Mouse (Mus musculus) embryonic fibroblast, embryonic 13.5 days (primary cell): Measurements from ENCODE around the gene Aacs. TPM values are rescaled to one million over a fixed set of nuclear protein-coding genes. Genes with fewer than 3 reads are reported as not detected.

Experiments used
- H3K27ac ChIP-seq: 2 replicates; pipeline ENCODE4 v1.5.1; 2012; ENCODE audit warnings: low read length, control low read depth, inconsistent platforms; ENCODE audit not compliant: insufficient read depth
- H3K4me1 ChIP-seq: 2 replicates; pipeline ENCODE4 v1.6.1; 2011; ENCODE audit warnings: low read length; ENCODE audit not compliant: control insufficient read depth, insufficient read depth
- H3K4me3 ChIP-seq: 2 replicates; pipeline ENCODE4 v1.5.1; 2011; ENCODE audit warnings: mild to moderate bottlenecking, control low read depth, low read length; ENCODE audit not compliant: insufficient read depth
- CTCF ChIP-seq: IDR thresholded peaks from 2 replicates; pipeline ENCODE4 v1.5.1; 2011; ENCODE audit warnings: mild to moderate bottlenecking, control low read depth, low read length, moderate library complexity, borderline replicate concordance; ENCODE audit not compliant: insufficient read depth
- POLR2A ChIP-seq: IDR thresholded peaks from 2 replicates; pipeline ENCODE4 v1.6.1; 2011; ENCODE audit warnings: low read depth, mild to moderate bottlenecking, control low read depth, low read length, moderate library complexity
- polyA plus RNA-seq: library from polyadenylated mRNA; stranded (reverse); fragments of >200 nt; gene quantifications from 2 replicates; pipeline ENCODE4 v1.2.4, GENCODE M21; 2011; ENCODE audit warnings: low read depth; ENCODE audit not compliant: missing spikeins, insufficient read length

Gene Aacs
- polyA plus RNA-seq, 1 experiment: 40.7 TPM

DNA sequence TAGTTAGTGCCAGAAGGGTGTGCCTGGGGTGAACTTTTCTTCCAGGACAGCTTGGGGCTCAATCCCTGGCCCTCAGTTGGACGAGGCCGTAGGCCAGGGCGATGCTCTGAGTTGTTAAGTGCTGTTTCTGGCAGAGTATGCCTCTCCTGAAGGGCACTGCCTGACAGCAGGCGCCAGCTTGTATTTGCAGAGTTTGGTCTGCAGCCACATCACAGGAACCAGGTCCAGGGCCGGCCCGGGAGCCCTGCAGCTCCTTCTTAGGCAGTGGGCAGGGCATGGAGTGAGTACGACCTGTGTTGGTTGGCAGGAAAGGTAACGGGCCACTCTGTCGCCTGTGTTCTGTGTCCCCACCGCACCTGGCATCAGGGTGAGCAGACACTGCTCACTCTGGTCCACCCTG is 15.5 kb downstream of the Aacs start:
- Histone ChIP-seq H3K4me1 (no peaks in the 10 kb centered on the region; the same call in 1 of the 2 replicates), H3K4me3 (no peak overlapping the region), H3K27ac (no peak overlapping the region)
- no peak for TF ChIP-seq CTCF
- no peak for TF ChIP-seq POLR2A

DNA sequence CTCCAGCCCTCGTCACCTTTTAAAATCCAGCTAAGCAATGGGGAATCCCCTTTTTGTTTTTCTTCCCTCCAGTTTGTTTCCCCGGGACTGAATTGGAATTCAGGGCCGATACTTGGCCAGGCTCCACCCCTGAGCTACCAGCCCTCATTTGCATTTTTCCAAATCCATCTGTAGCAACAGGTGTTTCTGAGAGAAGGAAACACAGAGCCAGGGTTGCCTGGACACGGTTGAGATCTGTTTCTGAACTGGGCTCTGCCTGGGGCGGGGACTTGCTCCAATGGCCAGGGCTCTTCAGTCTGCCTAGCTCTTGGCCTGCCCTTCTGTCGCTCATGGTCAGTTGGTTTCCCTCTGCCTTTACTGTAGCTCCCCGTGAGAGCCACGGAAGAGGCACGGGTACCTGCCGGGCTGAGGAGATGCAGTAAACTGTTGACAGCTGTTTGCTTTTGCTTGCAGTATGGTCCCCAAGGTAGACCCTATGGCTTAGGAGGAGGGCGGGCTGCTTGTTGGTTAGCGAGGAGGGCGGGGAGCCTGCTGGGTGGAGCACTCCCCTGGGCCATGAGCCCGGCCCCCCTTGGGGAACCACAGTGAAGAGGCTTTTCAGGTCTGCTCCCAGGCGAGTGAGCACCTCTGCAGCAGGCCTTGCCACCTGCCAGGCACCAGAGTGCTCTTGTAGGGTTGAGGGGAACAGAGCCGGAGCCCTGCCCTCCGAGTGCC is 16.9 kb downstream of the Aacs start:
- TF ChIP-seq POLR2A: no peak
- TF ChIP-seq CTCF: no peak

DNA sequence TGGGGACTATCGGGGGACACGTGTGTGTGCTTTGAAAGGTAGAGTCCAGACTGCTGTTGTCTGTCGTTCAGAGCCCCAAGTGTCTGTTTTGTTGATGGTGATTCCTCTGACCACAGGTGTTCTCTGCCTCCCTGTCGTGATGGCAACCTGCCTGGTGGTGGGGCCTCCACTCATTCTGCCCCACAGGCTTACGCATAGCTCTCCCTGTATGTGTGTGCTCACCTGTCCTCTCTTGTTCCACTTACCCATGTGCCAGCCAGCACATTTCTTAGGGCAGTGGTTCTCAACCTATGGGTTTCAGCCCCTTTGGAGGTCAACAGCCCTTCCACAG is 17.4 kb downstream of the Aacs start:
- H3K4me3 ChIP-seq: no peak overlapping the region
- TF ChIP-seq POLR2A (no peak), CTCF (no peak)

More for the DNA sequence above, 16.9 kb downstream of the Aacs start:
- no peak overlapping the region for H3K27ac ChIP-seq
- H3K4me1 ChIP-seq: no peaks in the 10 kb centered on the region; the same call in 1 of the 2 replicates
- no peak overlapping the region for H3K4me3 ChIP-seq

DNA sequence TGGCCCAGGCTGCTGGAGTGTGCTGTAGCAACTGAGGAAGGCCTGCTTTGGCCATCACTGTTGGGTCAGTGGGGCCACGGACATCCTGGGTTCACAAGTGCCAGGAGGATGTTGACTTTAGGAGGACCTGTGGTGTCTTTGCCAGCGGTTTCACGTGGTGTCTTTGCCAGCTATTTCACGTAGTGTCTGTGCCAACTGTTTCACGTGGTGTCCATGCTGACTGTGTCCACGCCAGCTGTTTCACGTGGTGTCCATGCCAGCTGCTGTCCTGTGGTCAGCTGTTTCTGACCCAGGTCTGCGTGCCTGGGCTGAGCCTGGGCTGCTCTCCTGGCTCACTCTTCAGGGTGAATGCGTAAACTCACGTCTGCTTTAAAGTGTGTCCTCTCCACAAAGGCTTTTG is 20.0 kb downstream of the Aacs start:
- Histone ChIP-seq H3K27ac (no peak overlapping the region), H3K4me3 (no peak overlapping the region), H3K4me1 (no peaks in the 10 kb centered on the region)
- TF ChIP-seq CTCF (no peak), POLR2A (no peak)

More for the DNA sequence above, 17.4 kb downstream of the Aacs start:
- H3K4me1 ChIP-seq: no peaks in the 10 kb centered on the region
- H3K27ac ChIP-seq: no peak overlapping the region

DNA sequence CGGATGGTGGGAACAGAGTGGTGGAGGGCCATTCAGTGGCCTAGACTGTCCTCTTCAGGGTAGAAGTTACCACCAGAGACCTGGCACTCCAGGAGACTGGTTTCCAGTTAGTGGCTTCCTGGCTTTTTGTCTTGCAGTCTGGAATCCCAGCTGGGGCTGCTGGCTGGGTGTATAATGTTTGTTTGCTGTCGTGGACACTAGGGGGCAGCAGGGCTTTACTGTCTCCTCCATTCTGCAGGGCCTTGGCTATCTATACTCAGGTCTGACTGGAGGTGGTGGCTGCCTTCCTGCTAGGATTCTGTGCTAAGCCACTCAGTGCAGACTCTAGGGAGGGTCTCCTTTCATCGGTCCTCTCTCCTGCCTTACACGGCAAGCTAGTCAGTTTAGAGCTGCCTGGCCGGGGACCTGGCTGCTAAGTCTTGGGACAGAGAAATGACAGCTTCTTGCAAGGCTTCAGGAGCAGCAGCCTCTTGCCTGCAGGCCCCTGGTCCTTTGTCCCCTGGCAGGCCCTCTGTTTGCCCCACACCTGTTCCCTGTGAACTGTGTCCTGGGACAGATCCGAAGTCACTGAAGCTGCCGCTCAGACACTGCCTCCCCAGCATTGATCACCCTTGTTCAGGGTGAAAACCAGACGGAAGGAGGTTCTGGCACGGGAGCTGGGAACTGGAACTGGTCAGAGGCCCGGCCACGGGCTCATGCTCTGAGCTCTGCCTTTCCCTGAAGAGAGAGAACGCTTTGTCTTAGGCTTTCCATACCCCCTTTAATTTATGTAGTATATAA is 22.4 kb downstream of the Aacs start:
- Histone ChIP-seq H3K4me3 (no peak overlapping the region), H3K27ac (no peak overlapping the region), H3K4me1 (no peaks in the 10 kb centered on the region)
- TF ChIP-seq POLR2A: no peak
- TF ChIP-seq CTCF: peak; percentile 60; the same call in 1 of the 2 replicates

DNA sequence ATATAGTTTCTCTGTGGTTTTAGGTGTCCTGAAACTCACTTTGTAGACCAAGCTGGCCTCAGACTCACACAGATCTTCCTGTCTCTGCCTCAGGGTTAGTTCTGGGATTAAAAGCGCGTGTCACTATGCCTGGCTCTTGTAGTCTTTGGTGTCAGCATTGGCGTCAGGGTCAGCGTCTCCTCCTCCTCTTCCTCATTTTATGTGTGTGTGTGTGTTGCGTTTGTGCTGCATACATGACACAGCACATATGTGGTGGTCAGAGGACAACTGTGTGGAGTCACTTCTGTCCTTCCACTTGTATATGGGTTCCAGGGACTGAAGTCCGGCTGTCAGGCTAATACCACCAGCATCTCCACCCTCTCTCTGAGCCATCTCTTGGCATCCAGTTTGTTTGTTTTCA is 25.9 kb downstream of the Aacs start:
- Histone ChIP-seq H3K27ac (no peak overlapping the region), H3K4me3 (no peak overlapping the region), H3K4me1 (no peaks in the 10 kb centered on the region)
- TF ChIP-seq CTCF (no peak), POLR2A (no peak)

DNA sequence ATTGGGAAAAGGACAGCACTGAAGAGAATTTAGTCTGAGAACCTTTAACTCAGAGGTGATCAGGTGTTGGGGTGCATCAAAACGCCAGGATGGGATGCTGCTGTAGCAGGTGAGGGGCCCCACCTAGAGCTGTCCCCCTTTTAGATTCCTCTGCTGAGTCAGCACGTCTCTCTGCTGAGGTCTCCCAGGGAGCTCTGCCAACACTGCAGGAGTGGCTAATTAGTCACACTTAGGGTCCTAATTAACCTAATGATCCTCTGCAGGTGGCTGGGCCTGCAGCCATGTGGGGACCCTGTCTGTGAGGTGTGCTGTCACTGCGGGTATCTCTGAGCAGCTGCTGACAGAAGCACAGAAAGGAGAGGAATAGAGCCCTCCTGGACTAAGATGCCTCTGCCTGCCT is 26.6 kb downstream of the Aacs start:
- Histone ChIP-seq H3K4me3 (no peak overlapping the region), H3K27ac (no peak overlapping the region), H3K4me1 (no peaks in the 10 kb centered on the region)
- TF ChIP-seq CTCF (no peak), POLR2A (no peak)

DNA sequence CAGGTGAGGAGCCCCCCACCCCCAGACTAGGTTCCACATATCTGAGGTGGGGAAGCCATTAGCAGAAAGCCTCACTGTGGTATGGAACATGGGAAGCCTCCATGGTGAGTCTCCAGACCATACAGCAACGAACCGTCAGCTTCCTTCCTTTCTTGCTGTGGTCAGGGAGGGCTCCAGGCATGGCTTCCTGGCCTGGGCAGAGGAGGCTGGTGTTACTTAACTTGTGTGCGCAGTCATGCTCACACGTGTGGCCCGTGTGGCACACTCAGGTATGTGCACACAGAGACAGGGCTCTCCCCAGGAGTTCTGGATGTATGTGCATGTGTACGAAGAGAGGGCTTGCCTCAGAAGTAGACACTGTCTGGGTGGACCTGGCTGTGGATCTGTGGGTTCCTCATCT is 28.0 kb downstream of the Aacs start:
- Histone ChIP-seq H3K4me3 (no peak overlapping the region), H3K4me1 (no peaks in the 10 kb centered on the region), H3K27ac (no peak overlapping the region)
- no peak for TF ChIP-seq CTCF
- no peak for TF ChIP-seq POLR2A

DNA sequence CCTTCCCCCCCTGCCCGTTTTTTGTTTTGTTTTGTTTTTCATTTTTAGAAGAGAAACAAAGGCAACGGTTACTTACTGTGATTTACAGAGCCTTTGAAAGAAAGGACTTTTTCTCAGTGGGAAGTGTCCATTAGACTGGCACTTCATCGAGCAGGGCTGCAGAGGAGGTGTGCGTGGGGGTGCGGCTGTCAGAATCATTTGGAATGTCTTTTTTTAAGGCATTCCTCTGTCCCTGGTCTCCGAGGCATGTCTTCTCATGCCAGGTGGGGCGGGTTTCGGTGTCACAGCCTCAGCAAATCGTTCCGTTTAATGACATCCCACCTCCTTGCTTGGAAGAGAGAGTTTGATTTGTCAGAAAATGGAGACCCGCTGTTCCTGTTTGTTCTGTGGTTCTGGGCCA is 29.1 kb downstream of the Aacs start:
- no peak overlapping the region for H3K4me3 ChIP-seq
- H3K27ac ChIP-seq: no peak overlapping the region
- TF ChIP-seq POLR2A (no peak), CTCF (no peak)
- H3K4me1 ChIP-seq: no peaks in the 10 kb centered on the region

DNA sequence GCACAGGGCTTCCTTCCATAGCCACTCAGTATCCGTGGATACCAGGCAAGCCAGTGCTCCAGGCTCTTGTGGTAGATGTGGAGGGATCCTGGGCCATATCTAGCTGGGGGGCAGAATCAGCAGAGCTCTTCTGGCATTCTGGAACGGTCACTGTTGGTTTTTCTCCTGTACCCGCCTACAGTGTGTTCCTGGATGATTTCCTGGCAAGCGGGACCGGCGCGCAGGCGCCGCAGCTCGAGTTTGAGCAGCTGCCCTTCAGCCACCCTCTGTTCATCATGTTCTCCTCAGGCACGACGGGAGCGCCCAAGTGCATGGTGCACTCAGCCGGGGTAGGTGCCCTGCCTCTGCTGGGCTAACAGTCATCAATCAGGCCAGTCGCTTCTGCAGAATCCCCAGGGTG is 30.4 kb downstream of the Aacs start:
- no peak for TF ChIP-seq CTCF
- TF ChIP-seq POLR2A: no peak
- H3K4me1 ChIP-seq: no peaks in the 10 kb centered on the region
- H3K4me3 ChIP-seq: no peak overlapping the region
- H3K27ac ChIP-seq: no peak overlapping the region
